Mouse (Mus musculus): ENCODE results near the gene Slc38a6. TPM values are rescaled to one million over a fixed set of nuclear protein-coding genes. Genes with fewer than 3 reads are reported as not detected.

Gene Slc38a6
- total and polyA plus RNA-seq, 3 experiments: 7.0 to 15.4 (median 10.2) TPM

DNA sequence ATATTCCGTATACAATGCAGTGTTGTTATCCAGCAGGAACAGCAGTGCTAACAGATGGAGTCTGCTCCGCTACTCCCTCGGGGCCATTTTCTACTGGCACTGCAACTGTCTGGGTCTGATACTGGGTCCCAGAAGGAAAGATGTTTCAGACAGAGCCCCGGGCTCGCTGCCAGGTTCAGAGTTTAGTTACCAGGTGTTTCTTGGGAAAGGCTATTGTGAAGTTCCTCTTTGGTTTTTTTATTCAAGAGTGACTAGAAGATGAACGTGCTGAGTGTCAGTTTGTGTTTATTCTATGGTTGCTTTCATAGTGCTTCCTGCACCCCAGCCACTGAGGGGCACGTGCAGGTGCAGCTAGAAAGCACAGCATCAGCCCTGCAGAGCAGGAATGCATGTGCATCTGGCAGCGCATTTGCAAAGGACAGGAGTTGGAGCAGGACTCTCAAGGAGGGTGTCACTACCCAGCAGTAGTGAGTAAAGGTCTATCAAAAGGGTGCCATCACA, 47.5 kb downstream of the Slc38a6 start:
- TF ChIP-seq SIN3A (IDR thresholded peaks at IDR 0.05; ENCODE audit: low read length) (no peak), ZKSCAN1 (IDR thresholded peaks at IDR 0.05; ENCODE audit: borderline replicate concordance, low read depth, low read length) (no peak), POLR2A (IDR thresholded peaks at IDR 0.05; ENCODE audit: low read depth, low read length) (no peak), E2F4 (IDR thresholded peaks at IDR 0.05; ENCODE audit: insufficient replicate concordance, low read depth, low read length) (no peak), RAD21 (IDR thresholded peaks at IDR 0.05; ENCODE audit: low read depth, low read length) (no peak), GABPA (IDR thresholded peaks at IDR 0.05; ENCODE audit: insufficient replicate concordance, low read depth, low read length) (no peak), MAZ (IDR thresholded peaks at IDR 0.05; ENCODE audit: low read depth, low read length) (no peak), BHLHE40 (IDR thresholded peaks at IDR 0.05; ENCODE audit: low read depth, low read length) (no peak), ZMIZ1 (IDR thresholded peaks at IDR 0.05; ENCODE audit: low read depth, low read length) (no peak), CTCF (conservative IDR thresholded peaks at IDR 0.05 in 1 of 2, IDR thresholded peaks at IDR 0.05 in 1 of 2; ENCODE audit: low read depth in 2 of 2, low read length in 2 of 2) (no peak), PAX5 (IDR thresholded peaks at IDR 0.05; ENCODE audit: low read length) (no peak), CHD1 (IDR thresholded peaks at IDR 0.05; ENCODE audit: low read depth, low read length) (no peak), UBTF (IDR thresholded peaks at IDR 0.05; ENCODE audit: low read depth, low read length) (no peak), IRF4 (IDR thresholded peaks at IDR 0.05; ENCODE audit: low read depth, low read length) (no peak), ETS1 (conservative IDR thresholded peaks at IDR 0.05; ENCODE audit: low read depth, low read length) (no peak), JUND (conservative IDR thresholded peaks at IDR 0.05; ENCODE audit: low read depth, low read length) (no peak), KAT2A (IDR thresholded peaks at IDR 0.05; ENCODE audit: insufficient replicate concordance, low read length) (no peak), MAFK (IDR thresholded peaks at IDR 0.05; ENCODE audit: insufficient replicate concordance, low read length) (no peak), NRF1 (IDR thresholded peaks at IDR 0.05; ENCODE audit: low read depth, low read length) (no peak), MAX (IDR thresholded peaks at IDR 0.05; ENCODE audit: low read length) (no peak)
- Histone ChIP-seq H3K27ac (ENCODE audit: insufficient read depth, low read depth) (no peak overlapping the region), H3K27me3 (replicated peaks) (no peaks in the 10 kb centered on the region), H3K36me3 (replicated peaks in 1 of 2; ENCODE audit: control insufficient read depth in 1 of 2, insufficient read depth in 1 of 2, low read length in 1 of 2) (peaks cover 0 to 21% of the 10 kb centered on the region in 2 experiments), H3K9me3 (replicated peaks; ENCODE audit: low read length) (no peaks in the 10 kb centered on the region), H3K4me1 (ENCODE audit: control insufficient read depth in 1 of 2, insufficient read depth in 2 of 2) (peaks cover 5 to 9% of the 10 kb centered on the region in 2 experiments), H3K9ac (ENCODE audit: insufficient read depth, low read depth) (no peak overlapping the region), H3K79me2 (replicated peaks; ENCODE audit: control insufficient read depth, extremely low read depth, insufficient read depth, poor library complexity, severe bottlenecking) (no peaks in the 10 kb centered on the region), H3K4me3 (replicated peaks in 1 of 3; ENCODE audit: low read depth in 2 of 3, low read length in 2 of 3, poor library complexity in 1 of 3) (no peak overlapping the region), H3K4me2 (ENCODE audit: insufficient read depth, low read depth, poor library complexity, severe bottlenecking) (no peak overlapping the region)
- in situ Hi-C loops (cut with MboI; ENCODE audit: low pct_ligation_motif_present, low pct_unique_long_range_greater_than_20kb, low sequenced_read_pairs) (no loop called here), dilution Hi-C loops (cut with MboI; ENCODE audit: extremely low pct_ligation_motif_present, extremely low pct_unique_long_range_greater_than_20kb, low sequenced_read_pairs) (no loop called here)
- no peak for DNase-seq (ENCODE audit: extremely low read depth)

DNA sequence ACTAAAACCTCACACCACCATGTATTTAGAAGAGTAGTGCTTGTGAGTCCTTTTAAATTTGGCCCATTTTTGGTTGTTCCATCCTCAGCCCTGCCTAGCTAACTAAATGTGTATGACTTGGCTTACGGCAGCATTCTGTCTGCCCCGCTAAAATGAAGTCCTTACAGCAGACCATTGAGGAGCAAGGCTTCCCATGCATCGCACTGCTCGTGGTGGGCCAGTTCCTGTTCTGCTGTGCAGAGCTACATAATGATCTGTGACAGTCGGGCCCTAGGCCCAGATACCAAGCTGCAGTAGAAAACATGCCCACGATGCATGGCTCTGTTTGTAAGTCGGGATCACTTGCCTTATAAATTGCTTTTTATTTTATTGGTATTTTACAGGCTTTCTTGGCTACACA, 50.5 kb downstream of the Slc38a6 start:
- Histone ChIP-seq H3K9ac (ENCODE audit: insufficient read depth, low read depth) (no peak overlapping the region), H3K4me3 (replicated peaks in 1 of 3; ENCODE audit: low read depth in 2 of 3, low read length in 2 of 3, poor library complexity in 1 of 3) (no peak overlapping the region), H3K27me3 (replicated peaks) (no peaks in the 10 kb centered on the region), H3K27ac (ENCODE audit: insufficient read depth, low read depth) (no peak overlapping the region), H3K4me1 (ENCODE audit: control insufficient read depth in 1 of 2, insufficient read depth in 2 of 2) (peaks cover 0 to 6% of the 10 kb centered on the region in 2 experiments; a peak in 1 of 4 replicates), H3K79me2 (replicated peaks; ENCODE audit: control insufficient read depth, extremely low read depth, insufficient read depth, poor library complexity, severe bottlenecking) (no peaks in the 10 kb centered on the region), H3K36me3 (replicated peaks in 1 of 2; ENCODE audit: control insufficient read depth in 1 of 2, insufficient read depth in 1 of 2, low read length in 1 of 2) (peaks cover 0 to 24% of the 10 kb centered on the region in 2 experiments), H3K9me3 (replicated peaks; ENCODE audit: low read length) (no peaks in the 10 kb centered on the region), H3K4me2 (ENCODE audit: insufficient read depth, low read depth, poor library complexity, severe bottlenecking) (no peak overlapping the region)
- TF ChIP-seq USF1 (IDR thresholded peaks at IDR 0.05; ENCODE audit: low read depth, low read length): no peak
- no peak for TF ChIP-seq E2F4 (IDR thresholded peaks at IDR 0.05; ENCODE audit: insufficient replicate concordance, low read depth, low read length)
- no peak for TF ChIP-seq EP300 (IDR thresholded peaks at IDR 0.05; ENCODE audit: low read length)
- TF ChIP-seq ZNF384 (IDR thresholded peaks at IDR 0.05; ENCODE audit: low read depth, low read length): no peak
- no peak for TF ChIP-seq SIN3A (IDR thresholded peaks at IDR 0.05; ENCODE audit: low read length)
- TF ChIP-seq ZMIZ1 (IDR thresholded peaks at IDR 0.05; ENCODE audit: low read depth, low read length): no peak
- no peak for TF ChIP-seq UBTF (IDR thresholded peaks at IDR 0.05; ENCODE audit: low read depth, low read length)
- no peak for TF ChIP-seq IRF4 (IDR thresholded peaks at IDR 0.05; ENCODE audit: low read depth, low read length)
- TF ChIP-seq GABPA (IDR thresholded peaks at IDR 0.05; ENCODE audit: insufficient replicate concordance, low read depth, low read length): no peak
- TF ChIP-seq PAX5 (IDR thresholded peaks at IDR 0.05; ENCODE audit: low read length): no peak
- no peak for TF ChIP-seq MEF2A (IDR thresholded peaks at IDR 0.05; ENCODE audit: borderline replicate concordance, low read depth, low read length)
- TF ChIP-seq MXI1 (IDR thresholded peaks at IDR 0.05; ENCODE audit: low read depth, low read length): no peak
- no peak for TF ChIP-seq RAD21 (IDR thresholded peaks at IDR 0.05; ENCODE audit: low read depth, low read length)
- no peak for TF ChIP-seq CHD1 (IDR thresholded peaks at IDR 0.05; ENCODE audit: low read depth, low read length)
- no peak for TF ChIP-seq CTCF (conservative IDR thresholded peaks at IDR 0.05 in 1 of 2, IDR thresholded peaks at IDR 0.05 in 1 of 2; ENCODE audit: low read depth in 2 of 2, low read length in 2 of 2)
- dilution Hi-C loops (cut with MboI; ENCODE audit: extremely low pct_ligation_motif_present, extremely low pct_unique_long_range_greater_than_20kb, low sequenced_read_pairs) (no loop called here), in situ Hi-C loops (cut with MboI; ENCODE audit: low pct_ligation_motif_present, low pct_unique_long_range_greater_than_20kb, low sequenced_read_pairs) (no loop called here)
- no peak for DNase-seq (ENCODE audit: extremely low read depth)
